Mouse (Mus musculus) embryo, embryonic 10 days (tissue): ENCODE data around the gene Scgb1b30.
"Not testable (repeated sequence)": the region's sequence is repeated elsewhere in the genome, so short reads cannot be mapped to it uniquely, and the experiment has no call there.

Source experiments
- DNase-seq: peaks from one replicate; pipeline ENCODE4 v3.0.0-alpha.2; 2015; ENCODE audit warnings: low spot score

Gene Scgb1b30

GRCm38 (mm10) chr7:34094911-34095481, at the start of gene Scgb1b30:
Gene Scgb1b30 (plus strand): TSS chr7:34095431.
- no peak for DNase-seq

- not testable (repeated sequence) for DNase-seq
Observed at GRCm38 (mm10) chr7:34068132-34068531, 27.1 kb upstream of the Scgb1b30 start.

- DNase-seq: no peak
Observed at GRCm38 (mm10) chr7:34100002-34100401, 4.8 kb downstream of the Scgb1b30 start.

GRCm38 (mm10) chr7:34101276-34101675, 6.0 kb downstream of the Scgb1b30 start:
- DNase-seq: no peak

- no peak for DNase-seq
Observed at GRCm38 (mm10) chr7:34109190-34109589, 14.0 kb downstream of the Scgb1b30 start.

GRCm38 (mm10) chr7:34116601-34117000, 21.4 kb downstream of the Scgb1b30 start:
- DNase-seq: no peak

GRCm38 (mm10) chr7:34120636-34121035, 25.4 kb downstream of the Scgb1b30 start:
- not testable (repeated sequence) for DNase-seq

GRCm38 (mm10) chr7:34122987-34123720, 27.9 kb downstream of the Scgb1b30 start:
- no peak for DNase-seq

- no peak for DNase-seq
Observed at GRCm38 (mm10) chr7:34125346-34125745, 30.1 kb downstream of the Scgb1b30 start.

- no peak for DNase-seq
Observed at GRCm38 (mm10) chr7:34126291-34126690, 31.1 kb downstream of the Scgb1b30 start.

GRCm38 (mm10) chr7:34131118-34131517, 35.9 kb downstream of the Scgb1b30 start:
- DNase-seq: no peak

GRCm38 (mm10) chr7:34131959-34132354, 36.7 kb downstream of the Scgb1b30 start:
- no peak for DNase-seq

- DNase-seq: peak; percentile 44
Observed at GRCm38 (mm10) chr7:34132355-34133079, 37.3 kb downstream of the Scgb1b30 start.

- peak; percentile 85 for DNase-seq
Observed at GRCm38 (mm10) chr7:34133117-34133762, 38.0 kb downstream of the Scgb1b30 start, which contains the start of gene Wtip. Gene Wtip (minus strand): TSS chr7:34133268.

GRCm38 (mm10) chr7:34134336-34134735, 39.1 kb downstream of the Scgb1b30 start:
- peak; percentile 20 for DNase-seq

GRCm38 (mm10) chr7:34139493-34139892, 44.3 kb downstream of the Scgb1b30 start:
- no peak for DNase-seq

GRCm38 (mm10) chr7:34141123-34141522, 45.9 kb downstream of the Scgb1b30 start:
- DNase-seq: no peak

GRCm38 (mm10) chr7:34147193-34147592, 52.0 kb downstream of the Scgb1b30 start:
- DNase-seq: no peak
